Mouse (Mus musculus): ENCODE data around the gene Krt75.

DNA sequence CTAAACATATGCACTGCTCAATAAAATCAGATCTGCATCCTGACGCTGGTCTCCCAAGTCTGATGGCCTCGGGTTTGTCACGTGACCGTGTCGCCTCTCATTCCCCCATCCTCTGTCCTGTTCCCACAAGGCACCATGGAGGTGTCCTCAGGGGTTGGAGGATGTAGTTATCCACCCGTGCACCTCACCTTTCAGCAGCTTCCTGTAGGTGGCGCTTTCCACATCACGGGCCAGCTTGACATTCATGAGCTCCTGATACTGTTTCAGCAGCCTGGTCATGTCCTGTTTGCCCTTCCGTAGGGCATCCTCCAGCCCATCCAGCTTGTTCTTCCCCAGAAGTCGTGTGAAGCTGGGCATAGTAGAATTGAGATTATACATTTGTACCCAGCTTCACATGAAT lies 14.5 kb upstream of the Krt75 start:
- TF ChIP-seq POLR2AphosphoS2 (IDR thresholded peaks at IDR 0.05; ENCODE audit: insufficient read length, low read depth) (no peak), USF1 (IDR thresholded peaks at IDR 0.05; ENCODE audit: low read depth) (no peak)
